Mouse (Mus musculus): ENCODE results near the gene Maged1.
A peak's percentile ranks its signal among the peaks of the same experiment; 100 is the strongest.
"Not testable (repeated sequence)": the region's sequence is repeated elsewhere in the genome, so short reads cannot be mapped to it uniquely, and the experiment has no call there.

Gene Maged1

DNA sequence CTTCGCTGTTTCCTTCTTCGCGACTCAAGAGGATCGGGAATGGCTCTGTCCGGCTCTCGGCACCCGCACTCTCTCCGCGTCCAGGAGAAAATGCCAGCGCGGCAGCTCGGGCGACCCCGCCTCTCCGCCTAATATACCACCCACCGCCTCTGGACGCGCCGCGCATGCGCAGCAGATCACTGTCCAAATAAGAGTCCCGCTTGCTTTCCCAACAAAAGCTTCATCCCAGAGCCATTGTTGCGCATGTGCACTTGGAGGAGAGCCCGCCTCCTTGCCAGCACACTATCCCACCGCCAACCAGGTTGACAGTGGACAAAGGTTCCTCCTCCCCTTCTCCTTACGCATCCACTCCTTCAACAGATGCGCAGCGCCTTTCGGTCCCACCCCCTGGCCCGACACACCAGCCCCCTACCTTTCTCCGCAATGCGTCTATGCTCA, at the start of gene Maged1:
Gene Maged1 (minus strand): TSS at position 226 of the 438 bp plus-strand sequence.
- peak; percentile 84 to 91 for DNase-seq (ENCODE audit: low spot score in 2 of 2)

DNA sequence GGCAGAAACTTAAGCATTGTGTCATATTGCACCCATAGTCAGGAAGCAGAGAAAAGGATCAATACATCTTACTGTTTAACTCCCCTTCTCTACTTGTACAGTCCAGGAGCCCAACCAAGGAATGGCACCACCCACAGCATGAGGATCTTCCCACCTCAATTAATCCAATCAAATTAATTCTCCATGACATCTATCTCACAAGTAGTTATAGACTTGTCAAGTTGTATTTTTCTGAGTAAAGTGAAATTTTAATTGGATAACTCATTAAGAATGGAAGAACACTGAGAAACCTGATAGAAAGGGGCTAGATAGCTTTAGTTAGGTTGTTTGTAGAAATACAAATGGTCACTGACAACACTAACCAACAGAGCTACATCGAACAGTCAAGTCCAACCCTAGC, 38.3 kb upstream of the Maged1 start:
- no peak for DNase-seq (ENCODE audit: low spot score in 2 of 2)

GRCm38 (mm10) chrX:94564694-94565093, 22.8 kb upstream of the Maged1 start:
- no peak for DNase-seq (ENCODE audit: low spot score in 2 of 2)

GRCm38 (mm10) chrX:94562392-94562791, 20.4 kb upstream of the Maged1 start:
- DNase-seq (ENCODE audit: low spot score in 2 of 2), result no peak

DNA sequence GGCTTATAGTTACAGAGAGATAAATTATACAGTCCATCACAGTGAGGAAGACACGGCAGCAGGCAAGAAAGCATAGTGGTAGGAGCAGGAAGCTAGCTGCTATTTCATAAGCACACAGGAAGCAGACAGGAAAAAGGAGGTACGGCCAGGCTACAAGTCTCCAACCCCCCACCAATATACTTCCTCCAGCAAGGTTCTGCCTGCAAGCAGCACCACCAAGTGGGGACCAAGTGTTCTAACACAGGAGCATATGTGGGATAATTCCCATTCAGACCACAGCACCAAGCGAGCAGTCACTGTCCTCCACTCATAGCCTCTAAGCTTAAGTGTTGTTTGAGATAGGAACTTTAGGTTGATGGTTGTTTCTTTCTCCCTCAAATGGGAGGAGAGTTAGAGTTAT, 6.3 kb upstream of the Maged1 start:
- DNase-seq (ENCODE audit: low spot score in 2 of 2), result no peak

- DNase-seq (ENCODE audit: low spot score in 2 of 2), result no peak
Observed at GRCm38 (mm10) chrX:94545941-94546340, 4.0 kb upstream of the Maged1 start.

DNA sequence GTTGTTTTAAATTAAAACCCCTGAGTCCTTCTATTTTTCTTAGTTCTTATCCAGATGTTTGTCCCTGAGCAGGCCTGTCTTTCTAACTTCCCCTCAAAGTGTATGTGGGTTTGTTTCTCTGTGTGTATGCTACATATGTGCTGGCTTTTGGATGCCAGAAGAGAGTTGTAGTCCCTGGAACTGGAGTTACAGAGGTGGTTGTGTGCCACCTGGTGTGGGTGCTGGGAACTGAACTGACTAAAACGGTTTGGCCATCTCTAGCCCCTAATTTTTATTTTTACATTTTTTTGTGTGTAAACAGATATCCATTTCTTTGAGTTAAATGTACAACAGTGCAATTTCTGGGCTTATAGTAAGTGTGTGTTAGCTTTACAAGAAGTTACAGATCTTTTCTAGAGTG, 3.0 kb upstream of the Maged1 start:
- DNase-seq (ENCODE audit: low spot score in 2 of 2), result no peak

DNA sequence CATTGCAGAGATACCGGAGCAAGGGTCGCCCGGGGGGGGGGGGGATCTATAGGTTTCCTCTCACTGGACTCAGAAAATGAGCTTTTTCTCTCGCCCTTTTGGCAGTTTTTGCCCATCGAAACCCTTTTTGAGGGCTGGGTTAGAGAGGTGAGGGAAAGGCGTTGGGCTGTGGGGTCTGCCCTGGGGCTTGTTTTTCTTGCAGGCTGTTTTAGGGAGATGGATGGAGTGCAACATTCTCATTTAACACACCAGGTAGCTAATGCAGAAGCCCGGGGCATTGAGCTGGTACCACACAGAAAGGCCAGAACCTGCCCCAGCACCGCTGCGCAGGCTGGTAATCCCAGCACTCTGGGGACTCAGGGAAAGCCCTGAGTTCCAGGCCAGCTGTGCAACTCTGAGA, 593 bp upstream of the Maged1 start:
- DNase-seq (ENCODE audit: low spot score in 2 of 2), result peak in 1 of 2 experiments; percentile 9

- no peak for DNase-seq (ENCODE audit: low spot score in 2 of 2)
Observed at GRCm38 (mm10) chrX:94541206-94541605, 737 bp downstream of the Maged1 start.

DNA sequence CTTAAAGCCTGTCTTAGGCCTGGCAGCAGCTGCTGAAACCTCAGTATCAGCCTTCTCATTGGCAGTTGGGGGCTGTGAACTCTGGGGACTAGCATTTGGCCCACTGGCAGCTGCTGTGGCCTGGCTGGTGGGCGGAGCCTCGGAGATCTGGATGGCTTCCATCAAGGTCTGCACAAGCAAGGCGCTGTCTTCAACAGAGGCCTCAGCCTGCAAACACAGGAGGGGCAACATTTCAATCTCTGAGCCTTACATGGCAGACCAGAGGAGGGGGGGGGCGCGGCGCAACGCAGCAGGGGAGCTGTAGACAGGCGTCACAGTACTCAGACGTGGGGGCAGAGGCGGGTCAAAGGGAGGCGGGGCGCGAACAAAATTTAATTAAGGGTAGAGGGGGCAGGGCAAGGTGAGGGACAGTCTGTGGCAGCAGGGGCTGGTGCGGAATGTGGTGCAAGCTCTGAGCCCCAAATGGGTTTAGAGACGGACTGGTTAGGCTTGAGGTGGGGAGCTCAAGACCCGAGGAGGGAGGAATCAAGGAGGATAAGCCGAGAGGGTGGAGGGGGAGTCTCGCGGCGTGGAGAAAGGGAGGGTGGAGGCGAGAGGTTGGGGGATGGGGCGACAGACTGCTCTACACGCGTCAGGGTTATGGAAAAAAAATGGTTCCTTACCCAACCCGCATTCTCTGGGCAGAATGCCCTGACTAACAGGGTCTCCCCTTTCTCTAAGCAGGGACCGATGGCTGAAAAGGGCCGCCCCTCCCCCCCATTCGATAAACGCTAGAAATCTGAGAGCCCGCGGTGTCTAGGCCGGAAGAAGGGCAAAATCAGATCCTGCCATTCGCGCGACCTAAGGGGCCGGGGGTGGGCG, 1.4 kb downstream of the Maged1 start:
- peak; percentile 28 to 49 for DNase-seq (ENCODE audit: low spot score in 2 of 2)

GRCm38 (mm10) chrX:94534346-94534745, 7.6 kb downstream of the Maged1 start:
- DNase-seq (ENCODE audit: low spot score in 2 of 2), result no peak

- DNase-seq (ENCODE audit: low spot score in 2 of 2), result no peak
Observed at GRCm38 (mm10) chrX:94530301-94530700, 11.6 kb downstream of the Maged1 start.

GRCm38 (mm10) chrX:94522166-94522565, 19.8 kb downstream of the Maged1 start:
- DNase-seq (ENCODE audit: low spot score in 2 of 2), result no peak

- DNase-seq (ENCODE audit: low spot score in 2 of 2), result no peak
Observed at GRCm38 (mm10) chrX:94508442-94508819, 33.5 kb downstream of the Maged1 start.

- not testable (repeated sequence) for DNase-seq (ENCODE audit: low spot score in 2 of 2)
Observed at GRCm38 (mm10) chrX:94507698-94508441, 34.1 kb downstream of the Maged1 start.

- no peak for DNase-seq (ENCODE audit: low spot score in 2 of 2)
Observed at GRCm38 (mm10) chrX:94486001-94486792, 55.7 kb downstream of the Maged1 start.
